Mouse (Mus musculus): ENCODE results near the gene Hck.

DNA sequence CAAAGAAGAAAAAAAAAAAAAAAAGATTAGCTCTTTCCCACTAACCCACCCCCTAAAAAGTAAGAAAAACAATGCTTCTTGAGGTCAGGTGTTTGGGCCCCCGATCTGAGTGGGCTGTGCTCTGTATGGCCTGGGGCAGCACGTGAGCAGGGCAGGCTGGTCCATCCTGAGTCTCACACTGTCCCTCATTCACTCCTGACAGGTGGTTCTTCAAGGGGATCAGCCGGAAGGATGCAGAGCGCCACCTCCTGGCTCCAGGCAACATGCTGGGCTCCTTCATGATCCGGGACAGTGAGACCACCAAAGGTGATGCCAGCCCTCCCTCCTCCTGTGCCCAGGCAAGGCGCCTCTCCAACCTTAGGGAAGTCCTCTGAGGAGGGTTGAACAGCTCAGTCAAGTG lies 22.8 kb downstream of the Hck start:
- TF ChIP-seq CHD2 (IDR thresholded peaks at IDR 0.05; ENCODE audit: low read depth, low read length) = no peak
- no peak for TF ChIP-seq MAFK (IDR thresholded peaks at IDR 0.05; ENCODE audit: insufficient read depth, low read depth, low read length)
- no peak for TF ChIP-seq ZNF384 (IDR thresholded peaks at IDR 0.05; ENCODE audit: low read depth, low read length)

Data from ES-E14 (cell line).